Mouse (Mus musculus): ENCODE data around the gene Ptk6. TPM values are rescaled to one million over a fixed set of nuclear protein-coding genes. Genes with fewer than 3 reads are reported as not detected.

Ptk6 gene
- total and polyA plus RNA-seq, 3 experiments, result not detected

GRCm38 (mm10) chr2:181224994-181225393 is 22.4 kb upstream of the Ptk6 start:
- no peak for TF ChIP-seq ETS1 (IDR thresholded peaks at IDR 0.05; ENCODE audit: low read depth, low read length)
- Histone ChIP-seq H3K27me3 (ENCODE audit: control insufficient read depth in 1 of 2, insufficient read depth in 2 of 2, low read length in 2 of 2) (no peaks in the 10 kb centered on the region), H3K27ac (ENCODE audit: control insufficient read depth, low read depth, low read length) (no peak overlapping the region), H3K79me2 (ENCODE audit: control insufficient read depth, insufficient read depth, low read length, poor library complexity) (no peaks in the 10 kb centered on the region), H3K9me3 (replicated peaks; ENCODE audit: insufficient read depth, low read length) (no peaks in the 10 kb centered on the region), H3K9ac (ENCODE audit: control insufficient read depth, low read depth, low read length, poor library complexity, severe bottlenecking) (no peak overlapping the region), H3K4me3 (ENCODE audit: control insufficient read depth in 1 of 2, insufficient read depth in 1 of 2, low read depth in 2 of 2, low read length in 2 of 2) (no peak overlapping the region), H3K4me1 (ENCODE audit: control insufficient read depth in 1 of 2, insufficient read depth in 2 of 2, low read length in 2 of 2) (no peaks in the 10 kb centered on the region), H3K36me3 (ENCODE audit: control insufficient read depth in 1 of 2, insufficient read depth in 2 of 2, low read length in 2 of 2) (no peaks in the 10 kb centered on the region)
- DNase-seq (ENCODE audit: low read depth, low spot score), result no peak

- Histone ChIP-seq H3K27me3 (ENCODE audit: control insufficient read depth in 1 of 2, insufficient read depth in 2 of 2, low read length in 2 of 2) (0 out of 4 replicates have a peak, but pooled peaks cover 0 to 1% of the 10 kb centered on the region in 2 experiments), H3K9ac (ENCODE audit: control insufficient read depth, low read depth, low read length, poor library complexity, severe bottlenecking) (no peak overlapping the region), H3K4me3 (ENCODE audit: control insufficient read depth in 1 of 2, insufficient read depth in 1 of 2, low read depth in 2 of 2, low read length in 2 of 2) (no peak overlapping the region), H3K9me3 (replicated peaks; ENCODE audit: insufficient read depth, low read length) (no peaks in the 10 kb centered on the region), H3K36me3 (ENCODE audit: control insufficient read depth in 1 of 2, insufficient read depth in 2 of 2, low read length in 2 of 2) (no peaks in the 10 kb centered on the region), H3K4me1 (ENCODE audit: control insufficient read depth in 1 of 2, insufficient read depth in 2 of 2, low read length in 2 of 2) (no peaks in the 10 kb centered on the region), H3K27ac (ENCODE audit: control insufficient read depth, low read depth, low read length) (no peak overlapping the region), H3K79me2 (ENCODE audit: control insufficient read depth, insufficient read depth, low read length, poor library complexity) (no peaks in the 10 kb centered on the region)
- DNase-seq (ENCODE audit: low read depth, low spot score), result no peak
- TF ChIP-seq MAX (IDR thresholded peaks at IDR 0.05; ENCODE audit: low read length) (no peak), TAL1 (IDR thresholded peaks at IDR 0.05; ENCODE audit: low read length) (no peak), HCFC1 (IDR thresholded peaks at IDR 0.05; ENCODE audit: low read depth, low read length) (no peak), BHLHE40 (IDR thresholded peaks at IDR 0.05; ENCODE audit: borderline replicate concordance, low read depth, low read length) (no peak), GATA1 (IDR thresholded peaks at IDR 0.05; ENCODE audit: low read depth, low read length) (no peak), JUND (IDR thresholded peaks at IDR 0.05; ENCODE audit: low read depth, low read length) (no peak), POLR2A (IDR thresholded peaks at IDR 0.05; ENCODE audit: control insufficient read depth in 1 of 2, insufficient read depth in 1 of 2, low read depth in 1 of 2, low read length in 2 of 2, poor library complexity in 1 of 2) (no peak), SMC3 (IDR thresholded peaks at IDR 0.05; ENCODE audit: low read depth, low read length) (no peak), SIN3A (IDR thresholded peaks at IDR 0.05; ENCODE audit: low read length) (no peak)
These were observed 17.8 kb upstream of the Ptk6 start for GRCm38 (mm10) chr2:181220361-181220760.

- H3K36me3 ChIP-seq (ENCODE audit: control insufficient read depth in 1 of 2, insufficient read depth in 2 of 2, low read length in 2 of 2), result no peaks in the 10 kb centered on the region
- no peak for DNase-seq (ENCODE audit: low read depth, low spot score)
- TF ChIP-seq JUND (IDR thresholded peaks at IDR 0.05; ENCODE audit: low read depth, low read length) (no peak), RCOR1 (IDR thresholded peaks at IDR 0.05; ENCODE audit: low read depth, low read length) (no peak), NELFE (IDR thresholded peaks at IDR 0.05; ENCODE audit: low read depth, low read length) (no peak), MAFK (IDR thresholded peaks at IDR 0.05; ENCODE audit: borderline replicate concordance, low read depth, low read length) (no peak), ZNF384 (IDR thresholded peaks at IDR 0.05; ENCODE audit: low read depth, low read length) (no peak), CHD2 (IDR thresholded peaks at IDR 0.05; ENCODE audit: low read length) (no peak), ETS1 (IDR thresholded peaks at IDR 0.05; ENCODE audit: low read depth, low read length) (no peak), BHLHE40 (IDR thresholded peaks at IDR 0.05; ENCODE audit: borderline replicate concordance, low read depth, low read length) (no peak), NRF1 (IDR thresholded peaks at IDR 0.05; ENCODE audit: insufficient read depth, low read depth, low read length, poor library complexity, severe bottlenecking) (no peak), MAZ (IDR thresholded peaks at IDR 0.05; ENCODE audit: low read depth, low read length) (no peak), ELF1 (IDR thresholded peaks at IDR 0.05; ENCODE audit: low read depth, low read length) (no peak), GABPA (IDR thresholded peaks at IDR 0.05; ENCODE audit: low read depth, low read length) (no peak), POLR2AphosphoS5 (IDR thresholded peaks at IDR 0.05; ENCODE audit: borderline replicate concordance, low read depth, low read length) (no peak)
- H3K4me3 ChIP-seq (ENCODE audit: control insufficient read depth in 1 of 2, insufficient read depth in 1 of 2, low read depth in 2 of 2, low read length in 2 of 2), result no peak within 1 kb of the TSS
- no peaks in the 10 kb centered on the region for H3K9me3 ChIP-seq (replicated peaks; ENCODE audit: insufficient read depth, low read length)
- H3K79me2 ChIP-seq (ENCODE audit: control insufficient read depth, insufficient read depth, low read length, poor library complexity), result no peaks in the 10 kb centered on the region
- no peak within 1 kb of the TSS for H3K9ac ChIP-seq (ENCODE audit: control insufficient read depth, low read depth, low read length, poor library complexity, severe bottlenecking)
- no peaks in the 10 kb centered on the region for H3K4me1 ChIP-seq (ENCODE audit: control insufficient read depth in 1 of 2, insufficient read depth in 2 of 2, low read length in 2 of 2)
- H3K27me3 ChIP-seq (ENCODE audit: control insufficient read depth in 1 of 2, insufficient read depth in 2 of 2, low read length in 2 of 2), result 0 out of 4 replicates have a peak, but pooled peaks cover 0 to 1% of the 10 kb centered on the region in 2 experiments
- no peak within 1 kb of the TSS for H3K27ac ChIP-seq (ENCODE audit: control insufficient read depth, low read depth, low read length)
These were observed 17.1 kb upstream of the Ptk6 start, which contains the start of gene Fndc11 for GRCm38 (mm10) chr2:181219538-181220216. Fndc11 (plus strand) TSS chr2:181220013.
